Mouse (Mus musculus) testis, adult 2 months (tissue): ENCODE results near the gene Itih2.

ENCODE experiments used
- CTCF ChIP-seq: fragments of 200-500 bp; IDR thresholded peaks from 2 replicates; pipeline ENCODE4 v1.5.1; 2012; ENCODE audit warnings: low read depth, mild to moderate bottlenecking, inconsistent platforms, low read length, moderate library complexity; ENCODE audit not compliant: control insufficient read depth, insufficient read depth, insufficient replicate concordance
- POLR2A ChIP-seq: fragments of 200-500 bp; IDR thresholded peaks from 2 replicates; pipeline ENCODE4 v1.6.1; 2012; ENCODE audit warnings: low read depth, mild to moderate bottlenecking, inconsistent platforms, low read length, moderate library complexity; ENCODE audit not compliant: control insufficient read depth

DNA sequence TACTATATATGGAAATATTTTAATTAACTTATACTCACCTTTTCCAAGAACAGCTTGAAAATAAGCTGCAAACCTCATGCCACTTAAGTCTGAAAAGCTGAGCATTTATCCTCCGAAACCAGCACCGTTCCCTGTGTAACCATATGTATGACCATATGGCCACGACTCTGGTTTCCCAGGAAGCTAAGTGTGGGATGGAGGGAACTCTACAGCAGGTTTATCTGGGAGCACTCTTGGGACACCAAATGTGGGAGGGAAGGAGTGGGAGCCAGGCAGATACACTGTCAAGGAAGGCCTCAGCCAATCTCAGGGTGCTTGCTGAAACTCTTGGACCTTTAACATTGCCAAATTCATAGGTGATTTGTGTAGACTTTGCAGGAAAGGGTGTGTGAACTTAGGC lies 80.3 kb downstream of the Itih2 start:
- no peak for TF ChIP-seq CTCF
- no peak for TF ChIP-seq POLR2A
